Mouse (Mus musculus) thymus, adult 2 months (tissue): ENCODE measurements around the gene Poc5. TPM values are rescaled to one million over a fixed set of nuclear protein-coding genes. Genes with fewer than 3 reads are reported as not detected.

Experiments
- DNase-seq: peaks from one replicate; pipeline ENCODE4 v3.0.0; 2021
- H3K27ac ChIP-seq: fragments of 200-500 bp; 2 replicates; pipeline ENCODE4 v1.5.1; 2012; ENCODE audit warnings: low read length, control low read depth; ENCODE audit not compliant: control insufficient read depth, insufficient read depth
- H3K27me3 ChIP-seq: fragments of 200-500 bp; 2 replicates; pipeline ENCODE4 v1.6.1; 2012; ENCODE audit warnings: mild to moderate bottlenecking, low read length, moderate library complexity, mixed read lengths; ENCODE audit not compliant: control insufficient read depth, insufficient read depth
- H3K36me3 ChIP-seq: fragments of 200-500 bp; 2 replicates; pipeline ENCODE4 v1.6.1; 2012; ENCODE audit warnings: mild to moderate bottlenecking, low read length, moderate library complexity; ENCODE audit not compliant: control insufficient read depth, insufficient read depth
- H3K4me1 ChIP-seq: fragments of 200-500 bp; replicated peaks from 2 replicates; pipeline ENCODE4 v1.6.1; 2012; ENCODE audit warnings: low read length; ENCODE audit not compliant: control insufficient read depth, insufficient read depth
- H3K4me3 ChIP-seq: fragments of 200-500 bp; 2 replicates; pipeline ENCODE4 v1.5.1; 2012; ENCODE audit warnings: mild to moderate bottlenecking, low read length, control low read depth, moderate library complexity; ENCODE audit not compliant: control insufficient read depth, insufficient read depth
- CTCF ChIP-seq: fragments of 200-500 bp; IDR thresholded peaks from 2 replicates; pipeline ENCODE4 v1.5.1; 2012; ENCODE audit warnings: mild to moderate bottlenecking, control low read depth, low read length, moderate library complexity, borderline replicate concordance; ENCODE audit not compliant: control insufficient read depth, poor library complexity, insufficient read depth; ENCODE audit errors: extremely low read depth
- POLR2A ChIP-seq: fragments of 200-500 bp; IDR thresholded peaks from 2 replicates; pipeline ENCODE4 v1.6.1; 2012; ENCODE audit warnings: mild to moderate bottlenecking, low read length, control low read depth, moderate library complexity; ENCODE audit not compliant: control insufficient read depth, poor library complexity, insufficient read depth; ENCODE audit errors: extremely low read depth
- WGBS: fragments of 180-500 bp; shearing (Covaris S2); methylation state at CpG from one replicate; pipeline ENCODE4 v1.1.7; 2018; 5-methylcytosine and 5-hydroxymethylcytosine counted together
- polyA plus RNA-seq: library from polyadenylated mRNA; depleted of rRNA; stranded (reverse); fragments of >200 nt; gene quantifications from 2 replicates; pipeline ENCODE4 v1.2.3, GENCODE M21; 2012; rRNA removed

Gene Poc5
- polyA plus RNA-seq, 1 experiment: 11.2 TPM

- no peak for DNase-seq
- 98% methylated on average over 5 of the region's 5 CpGs for WGBS
- H3K4me1 ChIP-seq: no peaks in the 10 kb centered on the region
- H3K27ac ChIP-seq: no peak overlapping the region
- no peaks in the 10 kb centered on the region for H3K36me3 ChIP-seq
- H3K4me3 ChIP-seq: no peak overlapping the region
- TF ChIP-seq CTCF (no peak), POLR2A (no peak)
- H3K27me3 ChIP-seq: no peaks in the 10 kb centered on the region
Measured at GRCm38 (mm10) chr13:96457566-96457965, 69.5 kb downstream of the Poc5 start.

- Histone ChIP-seq H3K4me3 (no peak overlapping the region), H3K36me3 (no peaks in the 10 kb centered on the region), H3K27me3 (no peaks in the 10 kb centered on the region), H3K27ac (no peak overlapping the region), H3K4me1 (no peaks in the 10 kb centered on the region)
- 95% methylated on average over 5 of the region's 5 CpGs for WGBS
- TF ChIP-seq CTCF (no peak), POLR2A (no peak)
- no peak for DNase-seq
Measured at GRCm38 (mm10) chr13:96458018-96458417, 69.9 kb downstream of the Poc5 start.

- DNase-seq: no peak
- no peaks in the 10 kb centered on the region for H3K4me1 ChIP-seq
- no peaks in the 10 kb centered on the region for H3K36me3 ChIP-seq
- no peaks in the 10 kb centered on the region for H3K27me3 ChIP-seq
- TF ChIP-seq CTCF (no peak), POLR2A (no peak)
- no peak overlapping the region for H3K27ac ChIP-seq
- 92% methylated on average over 4 of the region's 4 CpGs for WGBS
- H3K4me3 ChIP-seq: no peak overlapping the region
Measured at GRCm38 (mm10) chr13:96458606-96459005, 70.5 kb downstream of the Poc5 start.

DNA sequence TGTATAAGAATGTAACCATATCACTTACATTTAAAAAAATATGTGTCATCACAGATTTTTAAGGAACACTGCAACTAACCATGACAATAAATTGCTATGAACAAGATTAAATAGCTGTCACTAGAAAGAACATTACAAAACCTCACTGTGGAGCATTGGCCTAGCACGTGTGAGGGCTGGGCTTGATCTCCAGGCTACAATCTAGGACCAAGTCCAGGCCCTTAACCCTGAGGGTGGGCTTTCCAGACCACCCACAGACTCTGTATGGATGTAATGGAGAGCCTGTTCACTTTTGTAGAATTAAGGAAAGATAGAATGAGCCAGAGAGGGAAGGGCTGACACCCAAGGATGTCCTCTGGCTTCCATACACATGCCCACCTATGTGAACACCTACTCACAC, 74.5 kb downstream of the Poc5 start:
- H3K27ac ChIP-seq: no peak overlapping the region
- TF ChIP-seq POLR2A: no peak
- no peak for TF ChIP-seq CTCF
- no peaks in the 10 kb centered on the region for H3K36me3 ChIP-seq
- DNase-seq: no peak
- 97% methylated on average over 1 of the region's 1 CpGs for WGBS
- no peaks in the 10 kb centered on the region for H3K27me3 ChIP-seq
- H3K4me3 ChIP-seq: no peak overlapping the region
- no peaks in the 10 kb centered on the region for H3K4me1 ChIP-seq

DNA sequence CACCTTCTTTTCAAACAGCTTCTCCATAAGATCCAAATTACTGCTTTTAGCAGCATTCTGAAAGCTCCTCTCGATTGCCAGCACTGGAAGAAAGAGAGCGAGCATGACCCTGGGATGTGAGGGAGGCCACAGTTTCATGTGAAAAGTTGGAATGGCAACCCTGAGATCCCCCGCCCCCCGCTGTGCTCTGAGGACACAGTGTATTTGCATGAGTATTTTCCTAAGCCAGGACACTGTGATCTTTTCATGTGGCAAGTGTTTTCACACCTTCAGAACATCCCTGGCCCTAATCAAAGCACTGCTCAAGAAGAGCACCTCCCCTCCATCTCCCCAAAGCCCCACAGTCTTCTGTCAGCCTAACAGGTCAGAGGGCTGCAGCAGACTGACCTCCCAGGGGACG, 77.2 kb downstream of the Poc5 start:
- DNase-seq: no peak
- TF ChIP-seq POLR2A (no peak), CTCF (no peak)
- no peak overlapping the region for H3K27ac ChIP-seq
- H3K4me1 ChIP-seq: no peaks in the 10 kb centered on the region
- H3K27me3 ChIP-seq: no peaks in the 10 kb centered on the region
- no peaks in the 10 kb centered on the region for H3K36me3 ChIP-seq
- 91% methylated on average over 5 of the region's 5 CpGs for WGBS
- H3K4me3 ChIP-seq: no peak overlapping the region

Other genes with a start within 250 kb of the Poc5 start
- gene Ankdd1b, start 82.9 kb downstream of the Poc5 start, polyA plus RNA-seq: 0.26 TPM in 1 of 2 replicates, not detected in the other
- not detected in 2 replicates for gene Gm17622, start 102.4 kb downstream of the Poc5 start, polyA plus RNA-seq
- 3.0 and 3.3 TPM in 2 replicates for gene Polk, start 154.3 kb downstream of the Poc5 start, polyA plus RNA-seq
- 24.2 and 34.1 TPM in 2 replicates for gene Col4a3bp, start 154.3 kb downstream of the Poc5 start, polyA plus RNA-seq